Mouse (Mus musculus) cerebellum, adult 2 months (tissue): Measurements from ENCODE around the gene Hoxd4.

Experiments
- CTCF ChIP-seq: fragments of 200-500 bp; IDR thresholded peaks from 2 replicates; pipeline ENCODE4 v1.5.1; 2011; ENCODE audit warnings: low read depth, mild to moderate bottlenecking, control low read depth, low read length, moderate library complexity, borderline replicate concordance; ENCODE audit not compliant: insufficient read depth
- POLR2A ChIP-seq: fragments of 200-500 bp; IDR thresholded peaks from 2 replicates; pipeline ENCODE4 v1.6.1; 2011; ENCODE audit warnings: low read length, control low read depth, borderline replicate concordance; ENCODE audit not compliant: insufficient read depth

DNA sequence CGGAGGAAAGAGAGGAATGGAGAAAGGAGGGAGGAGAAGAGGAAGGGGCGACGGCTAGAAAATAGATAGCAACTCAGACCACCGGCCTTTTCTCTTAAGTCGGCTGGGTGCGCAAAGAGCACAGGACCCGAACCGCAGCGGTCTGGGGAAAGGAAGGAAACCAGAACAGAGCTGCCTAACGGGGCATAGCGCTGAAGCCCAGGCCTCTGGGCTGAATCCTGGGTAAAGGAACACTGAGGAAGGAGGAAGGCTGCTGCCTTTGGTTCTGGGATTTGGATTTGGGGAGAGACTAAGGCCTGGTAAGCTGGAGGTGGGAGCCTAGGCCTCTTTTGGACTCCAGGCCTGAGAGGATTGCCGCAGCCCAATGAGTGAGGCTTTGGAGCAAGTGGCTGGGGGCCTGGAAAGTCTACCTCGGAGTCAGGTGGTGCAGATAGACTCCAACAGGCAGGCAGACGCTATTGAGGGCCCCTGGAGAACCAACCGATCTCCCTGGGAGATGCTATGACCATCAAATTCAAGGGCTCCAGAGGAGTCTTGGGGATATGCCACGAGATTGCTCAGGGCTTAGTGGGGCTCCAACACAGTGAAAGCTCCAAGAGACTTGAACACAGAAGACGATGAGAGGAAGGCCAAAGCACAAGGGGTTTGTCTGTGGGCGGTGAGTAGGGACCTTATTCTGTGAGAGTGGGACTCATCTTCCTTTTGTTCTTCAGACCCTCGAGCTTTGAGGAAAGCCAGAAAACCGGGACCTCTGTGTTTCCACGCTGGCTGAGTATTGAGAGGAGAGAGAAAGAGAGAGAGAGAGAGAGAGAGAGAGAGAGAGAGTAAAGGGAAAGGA is 30.9 kb upstream of the Hoxd4 start:
- TF ChIP-seq POLR2A: no peak
- TF ChIP-seq CTCF: no peak
